Mouse (Mus musculus) granulocyte monocyte progenitor cell, adult 5-6 weeks (primary cell): ENCODE results near the gene Fdps. TPM values are rescaled to one million over a fixed set of nuclear protein-coding genes. Genes with fewer than 3 reads are reported as not detected.
A peak's percentile ranks its signal among the peaks of the same experiment; 100 is the strongest.
"Not testable (repeated sequence)": the region's sequence is repeated elsewhere in the genome, so short reads cannot be mapped to it uniquely, and the experiment has no call there.

Source experiments
- ATAC-seq: replicated peaks from 2 replicates; pipeline ENCODE4 v1.8.0; 2016; ENCODE audit warnings: mild to moderate bottlenecking, moderate TSS enrichment, inconsistent platforms; ENCODE audit not compliant: poor library complexity, severe bottlenecking
- total RNA-seq, 2 experiments: library from RNA; stranded (forward) in 1 of 2; stranded (reverse) in 1 of 2; fragments of 200-712, 200-1000 nt in 1 of 2; fragments of >200 nt in 1 of 2; fragmentation: Nextera tagmentation in 1 of 2; gene quantifications; 2 replicates each; pipeline ENCODE4 v1.2.3; 2014 to 2017

Gene Fdps
- total RNA-seq, 2 experiments from 2014 or later, result 161 to 198 TPM

- no peak for ATAC-seq
Observed at GRCm38 (mm10) chr3:89103291-89103595, 1.5 kb upstream of the Fdps start.

GRCm38 (mm10) chr3:89102495-89103290, 934 bp upstream of the Fdps start:
- ATAC-seq, result peak; percentile 55

- ATAC-seq, result 0 out of 2 replicates have a peak, but pooled peaks have one; percentile 11
Observed at GRCm38 (mm10) chr3:89101459-89101811, 324 bp downstream of the Fdps start.

- ATAC-seq, result no peak
Observed at GRCm38 (mm10) chr3:89100811-89101210, 948 bp downstream of the Fdps start, which contains the start of gene Gm43738. TSS of gene Gm43738 (minus strand) at chr3:89101099.

- ATAC-seq, result no peak
Observed at GRCm38 (mm10) chr3:89094021-89094420, 7.7 kb downstream of the Fdps start.

GRCm38 (mm10) chr3:89093175-89093574, 8.6 kb downstream of the Fdps start, which contains the start of gene Rusc1:
TSS of gene Rusc1 (minus strand) at chr3:89093311.
- ATAC-seq, result peak; percentile 52

- ATAC-seq, result no peak
Observed at GRCm38 (mm10) chr3:89092509-89093090, 9.2 kb downstream of the Fdps start.

- no peak for ATAC-seq
Observed at GRCm38 (mm10) chr3:89091811-89092508, 9.8 kb downstream of the Fdps start.

- ATAC-seq, result peak; percentile 34
Observed at GRCm38 (mm10) chr3:89090694-89091655, 10.8 kb downstream of the Fdps start.

GRCm38 (mm10) chr3:89089882-89090591, 11.7 kb downstream of the Fdps start:
- ATAC-seq, result peak; percentile 65

GRCm38 (mm10) chr3:89088974-89089373, 12.8 kb downstream of the Fdps start:
- ATAC-seq, result no peak

GRCm38 (mm10) chr3:89087338-89088110, 14.2 kb downstream of the Fdps start:
- peak; percentile 36 for ATAC-seq

GRCm38 (mm10) chr3:89084654-89085190, 17.0 kb downstream of the Fdps start:
- ATAC-seq, result no peak

GRCm38 (mm10) chr3:89084133-89084532, 17.6 kb downstream of the Fdps start:
- ATAC-seq, result no peak

GRCm38 (mm10) chr3:89082287-89082686, 19.5 kb downstream of the Fdps start:
- ATAC-seq, result not testable (repeated sequence)

- no peak for ATAC-seq
Observed at GRCm38 (mm10) chr3:89077383-89077782, 24.4 kb downstream of the Fdps start.

- no peak for ATAC-seq
Observed at GRCm38 (mm10) chr3:89067265-89067664, 34.5 kb downstream of the Fdps start.

- no peak for ATAC-seq
Observed at GRCm38 (mm10) chr3:89061696-89062095, 40.1 kb downstream of the Fdps start.

- peak; percentile 48 for ATAC-seq
Observed at GRCm38 (mm10) chr3:89058783-89059182, 43.0 kb downstream of the Fdps start.
